ENCODE assay signal across 19 mouse cellular contexts in genomic region chr6:51017260-51017999, GRCm38 (mm10).
DNase-seq lines count a peak whose midpoint lies in the region; ATAC-seq and TF ChIP-seq lines count a peak whose summit lies in the region.
"Had no signal": no experiment of that assay in that cellular context is flagged by ENCODE, and none has a peak within 500 bp of the region (broad histone marks: within the 10 kb centered on the region; RNA-seq: fewer than 3 reads in every experiment).

No protein-coding gene starts in this region.

- H3K4me1 ChIP-seq in lung, embryonic 15.5 days, result peaks cover 5% of the 10 kb centered on the region; the same call in 1 of the 2 replicates
- no peaks in the 10 kb centered on the region for H3K4me1 ChIP-seq in lung, adult 2 months (ENCODE audit: control insufficient read depth, insufficient read depth, low read length)
- H3K4me1 ChIP-seq in limb, embryonic 14.5 days (ENCODE audit: control insufficient read depth, insufficient read depth, low read length), result peaks cover 10% of the 10 kb centered on the region
- H3K4me1 ChIP-seq in midbrain, postnatal 0 days (ENCODE audit: insufficient read depth, low read length), result no peaks in the 10 kb centered on the region
- no peaks in the 10 kb centered on the region for H3K4me1 ChIP-seq in liver, embryonic 11.5 days (replicated peaks; ENCODE audit: control insufficient read depth, insufficient read depth, low read length)
- H3K4me1 ChIP-seq: liver, embryonic 15.5 days; megakaryocyte, embryonic 14.5 days had no signal

- no peak overlapping the region for H3K4me3 ChIP-seq in lung, embryonic 15.5 days
- no peak overlapping the region for H3K4me3 ChIP-seq in lung, adult 2 months (replicated peaks; ENCODE audit: extremely low read depth, low read depth, low read length)
- no peak overlapping the region for H3K4me3 ChIP-seq in limb, embryonic 14.5 days (replicated peaks; ENCODE audit: low read length)
- no peak overlapping the region for H3K4me3 ChIP-seq in midbrain, postnatal 0 days (ENCODE audit: low read depth, low read length)
- no peak overlapping the region for H3K4me3 ChIP-seq in liver, embryonic 11.5 days (ENCODE audit: low read depth, low read length)
- H3K4me3 ChIP-seq: erythroblast, embryonic 14.5 days; liver, embryonic 15.5 days; megakaryocyte, embryonic 14.5 days had no signal

- no peak for TF ChIP-seq CTCF in lung, adult 2 months (IDR thresholded peaks at IDR 0.05; ENCODE audit: insufficient read depth, low read length)
- TF ChIP-seq CTCF in midbrain, postnatal 0 days (IDR thresholded peaks at IDR 0.05), result no peak

- peak; percentile 56 to 70 for DNase-seq in cerebellum, postnatal 10 days
- DNase-seq in cerebellum, adult 18-20 months, result no peak
- DNase-seq in lung, adult 2 months, result no peak
- no peak for DNase-seq in limb, embryonic 14.5 days (ENCODE audit: low spot score)
- peak; percentile 57 for DNase-seq in midbrain, postnatal 0 days (ENCODE audit: low spot score)
- no peak for DNase-seq in liver, embryonic 11.5 days (ENCODE audit: low spot score)
- DNase-seq: cerebellum, adult 9-11 months; kidney, adult 18-20 months; kidney, postnatal 4 days; right cerebral cortex, adult 18-20 months; spleen, adult 18-20 months; thymus, adult 18-20 months had no signal

- H3K4me2 ChIP-seq in lung, embryonic 15.5 days, result no peak overlapping the region
- no peak overlapping the region for H3K4me2 ChIP-seq in limb, embryonic 14.5 days (replicated peaks; ENCODE audit: low read depth, low read length, severe bottlenecking)
- no peak overlapping the region for H3K4me2 ChIP-seq in midbrain, postnatal 0 days (ENCODE audit: low read depth, low read length, poor library complexity, severe bottlenecking)
- H3K4me2 ChIP-seq in liver, embryonic 11.5 days, result no peak overlapping the region
- H3K4me2 ChIP-seq: liver, embryonic 15.5 days had no signal

- peak; percentile 55; the same call in 1 of the 2 replicates for ATAC-seq in lung, embryonic 15.5 days (ENCODE audit: borderline replicate concordance, extremely low read depth, low FRiP score, low TSS enrichment)
- ATAC-seq in limb, embryonic 14.5 days (ENCODE audit: low FRiP score, low read depth), result peak; percentile 50
- ATAC-seq in midbrain, postnatal 0 days (ENCODE audit: low FRiP score), result no peak
- no peak for ATAC-seq in activated CD4-positive, CD25-positive, alpha-beta regulatory T cell, adult 4 months
- no peak for ATAC-seq in liver, embryonic 11.5 days (replicated peaks; ENCODE audit: low FRiP score)
- ATAC-seq: CD4-positive, CD25-positive, alpha-beta regulatory T cell, adult 4 months had no signal

- TF ChIP-seq POLR2A in lung, adult 2 months (IDR thresholded peaks at IDR 0.05; ENCODE audit: borderline replicate concordance, extremely low read depth, low read depth, low read length), result no peak
- TF ChIP-seq POLR2A in limb, embryonic 14.5 days (IDR thresholded peaks at IDR 0.05; ENCODE audit: borderline replicate concordance, extremely low read depth, insufficient read depth, insufficient read length), result no peak

- H3K9me3 ChIP-seq in lung, embryonic 15.5 days, result no peaks in the 10 kb centered on the region
- H3K9me3 ChIP-seq in limb, embryonic 14.5 days (ENCODE audit: control insufficient read depth, low read length), result no peaks in the 10 kb centered on the region
- no peaks in the 10 kb centered on the region for H3K9me3 ChIP-seq in midbrain, postnatal 0 days (ENCODE audit: low read length)
- no peaks in the 10 kb centered on the region for H3K9me3 ChIP-seq in liver, embryonic 11.5 days (ENCODE audit: control insufficient read depth, low read length)
- H3K9me3 ChIP-seq: G1E; liver, embryonic 15.5 days had no signal

- no peaks in the 10 kb centered on the region for H3K36me3 ChIP-seq in lung, embryonic 15.5 days
- no peaks in the 10 kb centered on the region for H3K36me3 ChIP-seq in limb, embryonic 14.5 days (ENCODE audit: control insufficient read depth, insufficient read depth, low read length)
- H3K36me3 ChIP-seq in midbrain, postnatal 0 days (ENCODE audit: insufficient read depth, low read length), result no peaks in the 10 kb centered on the region
- H3K36me3 ChIP-seq in liver, embryonic 11.5 days (ENCODE audit: control insufficient read depth, insufficient read depth, low read length), result no peaks in the 10 kb centered on the region
- H3K36me3 ChIP-seq: G1E; liver, embryonic 15.5 days had no signal

- WGBS in lung, embryonic 15.5 days, result 43% methylated on average over 9 of the region's 9 CpGs
- 72% methylated on average over 9 of the region's 9 CpGs for WGBS in lung, adult 2 months
- WGBS in limb, embryonic 14.5 days, result 45% methylated on average over 9 of the region's 9 CpGs
- 71% methylated on average over 9 of the region's 9 CpGs for WGBS in midbrain, postnatal 0 days
- 79% methylated on average over 9 of the region's 9 CpGs for WGBS in liver, embryonic 11.5 days

- H3K27ac ChIP-seq in lung, embryonic 15.5 days, result no peak overlapping the region
- no peak overlapping the region for H3K27ac ChIP-seq in limb, embryonic 14.5 days (replicated peaks; ENCODE audit: low read depth, low read length)
- H3K27ac ChIP-seq in midbrain, postnatal 0 days (ENCODE audit: low read depth, low read length), result 0 out of 2 replicates have a peak overlapping the region, but pooled peaks have one; percentile 6
- no peak overlapping the region for H3K27ac ChIP-seq in liver, embryonic 11.5 days (ENCODE audit: low read depth, low read length)
- H3K27ac ChIP-seq: liver, embryonic 15.5 days had no signal

- no peak overlapping the region for H3K9ac ChIP-seq in lung, embryonic 15.5 days
- no peak overlapping the region for H3K9ac ChIP-seq in limb, embryonic 14.5 days (ENCODE audit: low read depth, low read length, severe bottlenecking)
- H3K9ac ChIP-seq in midbrain, postnatal 0 days (replicated peaks; ENCODE audit: low read length, poor library complexity, severe bottlenecking), result no peak overlapping the region
- H3K9ac ChIP-seq in liver, embryonic 11.5 days (ENCODE audit: low read depth, low read length), result no peak overlapping the region
- H3K9ac ChIP-seq: liver, embryonic 15.5 days had no signal

- no peaks in the 10 kb centered on the region for H3K27me3 ChIP-seq in lung, embryonic 15.5 days
- H3K27me3 ChIP-seq in limb, embryonic 14.5 days (ENCODE audit: control insufficient read depth, insufficient read depth, low read length), result no peaks in the 10 kb centered on the region
- H3K27me3 ChIP-seq in midbrain, postnatal 0 days (ENCODE audit: insufficient read depth, low read length), result no peaks in the 10 kb centered on the region
- H3K27me3 ChIP-seq in liver, embryonic 11.5 days (replicated peaks; ENCODE audit: control insufficient read depth, insufficient read depth, low read length), result no peaks in the 10 kb centered on the region
- H3K27me3 ChIP-seq: liver, embryonic 15.5 days had no signal

Comparison
In these comparisons a context has a peak if more than half of its experiments do, and no peak if none do; other contexts are left out.
1. DNase-seq: peak in cerebellum, postnatal 10 days (2 of 2) and midbrain, postnatal 0 days (single experiment); none in cerebellum, adult 18-20 months (0 of 2), lung, adult 2 months (single experiment), limb, embryonic 14.5 days (single experiment) and liver, embryonic 11.5 days (single experiment).
2. ATAC-seq: peak in lung, embryonic 15.5 days (single experiment) and limb, embryonic 14.5 days (single experiment); none in midbrain, postnatal 0 days (single experiment), activated CD4-positive, CD25-positive, alpha-beta regulatory T cell, adult 4 months (single experiment) and liver, embryonic 11.5 days (single experiment).